Mouse (Mus musculus) MEL (cell line): ENCODE data around the gene Kat6b. TPM values are rescaled to one million over a fixed set of nuclear protein-coding genes. Genes with fewer than 3 reads are reported as not detected.

ENCODE experiments used
- DNase-seq: peaks from one replicate; pipeline ENCODE4 v3.0.0; 2011; ENCODE audit warnings: low read depth, low spot score
- H3K27ac ChIP-seq: 2 replicates; pipeline ENCODE4 v1.5.1; 2012; ENCODE audit warnings: low read depth, mild to moderate bottlenecking, control low read depth, low read length, moderate library complexity; ENCODE audit not compliant: control insufficient read depth
- H3K27me3 ChIP-seq, 2 experiments: fragments of 150-350 bp in 1 of 2; sonication (generic) in 1 of 2; 2 replicates each; pipeline ENCODE4 v1.6.1; 2012; ENCODE audit warnings: low read length in 2 of 2, mild to moderate bottlenecking in 2 of 2, improper control_type of control experiment in 1 of 2, moderate library complexity in 1 of 2; ENCODE audit not compliant: insufficient read depth in 2 of 2, control insufficient read depth in 1 of 2
- H3K36me3 ChIP-seq, 2 experiments: 2 replicates each; pipeline ENCODE4 v1.6.1; 2012 to 2014; ENCODE audit warnings: low read length in 2 of 2, improper control_type of control experiment in 1 of 2, inconsistent platforms in 1 of 2, mild to moderate bottlenecking in 1 of 2; ENCODE audit not compliant: insufficient read depth in 2 of 2, control insufficient read depth in 1 of 2
- H3K4me1 ChIP-seq, 2 experiments: fragments of 150-350 bp in 1 of 2; sonication (generic) in 1 of 2; 2 replicates each; pipeline ENCODE4 v1.6.1; 2012; ENCODE audit warnings: low read length in 2 of 2, improper control_type of control experiment in 1 of 2, mild to moderate bottlenecking in 1 of 2; ENCODE audit not compliant: insufficient read depth in 2 of 2, control insufficient read depth in 1 of 2
- H3K4me3 ChIP-seq, 2 experiments: fragments of 150-350 bp in 1 of 2; sonication (generic) in 1 of 2; 2 replicates each; pipeline ENCODE4 v1.5.1; 2012; ENCODE audit warnings: low read depth in 2 of 2, low read length in 2 of 2, mild to moderate bottlenecking in 2 of 2, moderate library complexity in 2 of 2, control low read depth in 1 of 2, improper control_type of control experiment in 1 of 2; ENCODE audit not compliant: control insufficient read depth in 1 of 2, insufficient read depth in 1 of 2
- H3K79me2 ChIP-seq: 2 replicates; pipeline ENCODE4 v1.6.1; 2012; ENCODE audit warnings: mild to moderate bottlenecking, low read length, moderate library complexity; ENCODE audit not compliant: control insufficient read depth, poor library complexity, insufficient read depth
- H3K9ac ChIP-seq: 2 replicates; pipeline ENCODE4 v1.6.1; 2012; ENCODE audit warnings: low read depth, mild to moderate bottlenecking, control low read depth, low read length, moderate library complexity; ENCODE audit not compliant: control insufficient read depth, poor library complexity, severe bottlenecking
- H3K9me3 ChIP-seq: fragments of 150-350 bp; sonication (generic); replicated peaks from 2 replicates; pipeline ENCODE4 v1.6.1; 2012; ENCODE audit warnings: mild to moderate bottlenecking, low read length, improper control_type of control experiment, moderate library complexity; ENCODE audit not compliant: insufficient read depth
- CHD1 ChIP-seq: IDR thresholded peaks from 2 replicates; pipeline ENCODE4 v1.6.1; 2012; ENCODE audit warnings: low read depth, mild to moderate bottlenecking, inconsistent platforms, low read length, improper control_type of control experiment
- CHD2 ChIP-seq: IDR thresholded peaks from 2 replicates; pipeline ENCODE4 v1.6.1; 2011; ENCODE audit warnings: low read length, improper control_type of control experiment
- GATA1 ChIP-seq: IDR thresholded peaks from 2 replicates; pipeline ENCODE4 v1.6.1; 2011; ENCODE audit warnings: low read depth, low read length, improper control_type of control experiment
- HCFC1 ChIP-seq: IDR thresholded peaks from 2 replicates; pipeline ENCODE4 v1.6.1; 2012; ENCODE audit warnings: low read depth, mild to moderate bottlenecking, inconsistent platforms, low read length, improper control_type of control experiment, moderate library complexity
- MAX ChIP-seq: IDR thresholded peaks from 2 replicates; pipeline ENCODE4 v1.6.1; 2011; ENCODE audit warnings: low read length, improper control_type of control experiment
- MXI1 ChIP-seq: IDR thresholded peaks from 2 replicates; pipeline ENCODE4 v1.6.1; 2011; ENCODE audit warnings: mild to moderate bottlenecking, low read depth, low read length, improper control_type of control experiment
- MYC ChIP-seq: IDR thresholded peaks from 2 replicates; pipeline ENCODE4 v1.6.1; 2011; ENCODE audit warnings: low read depth, mild to moderate bottlenecking, low read length, improper control_type of control experiment, moderate library complexity
- NELFE ChIP-seq: IDR thresholded peaks from 2 replicates; pipeline ENCODE4 v1.6.1; 2011; ENCODE audit warnings: low read depth, low read length, improper control_type of control experiment
- TAL1 ChIP-seq: IDR thresholded peaks from 2 replicates; pipeline ENCODE4 v1.6.1; 2012; ENCODE audit warnings: mild to moderate bottlenecking, inconsistent platforms, low read length, moderate library complexity, mixed read lengths
- ZC3H11A ChIP-seq: IDR thresholded peaks from 2 replicates; pipeline ENCODE4 v1.6.1; 2012; ENCODE audit warnings: low read depth, mild to moderate bottlenecking, inconsistent platforms, low read length, improper control_type of control experiment
- ZKSCAN1 ChIP-seq: IDR thresholded peaks from 2 replicates; pipeline ENCODE4 v1.6.1; 2012; ENCODE audit warnings: low read depth, mild to moderate bottlenecking, inconsistent platforms, low read length, improper control_type of control experiment, moderate library complexity
- polyA plus RNA-seq, 2 experiments: library from polyadenylated mRNA; stranded (reverse) in 1 of 2; unstranded in 1 of 2; fragments of >175 nt in 1 of 2; fragments of >200 nt in 1 of 2; gene quantifications; 2 replicates each; pipeline versions ENCODE4 v1.2.1 to v1.2.4; 2012; ENCODE audit warnings: low replicate concordance in 2 of 2, low read depth in 1 of 2; ENCODE audit not compliant: insufficient read length in 2 of 2, insufficient read depth in 1 of 2, missing spikeins in 1 of 2
- total RNA-seq: library from RNA; depleted of rRNA; stranded (reverse); fragments of 300-350 nt; gene quantifications from 2 replicates; pipeline ENCODE4 v1.2.3, GENCODE M21; 2012

Kat6b gene
- total and polyA plus RNA-seq, 3 experiments, result 1.8 to 5.4 TPM; not detected in 1

- peak; percentile 41 for TF ChIP-seq TAL1
- no peak for TF ChIP-seq HCFC1
- TF ChIP-seq MYC, result peak; percentile 60; the same call in 1 of the 2 replicates
Measured at GRCm38 (mm10) chr14:21498361-21498996, 17.2 kb downstream of the Kat6b start (continued).

GRCm38 (mm10) chr14:21499011-21499581 lies 17.9 kb downstream of the Kat6b start:
- peak overlapping the region; percentile 93 for H3K9ac ChIP-seq

GRCm38 (mm10) chr14:21499631-21500153 lies 18.5 kb downstream of the Kat6b start:
- DNase-seq, result no peak

More at GRCm38 (mm10) chr14:21499011-21499581, 17.9 kb downstream of the Kat6b start:
- Histone ChIP-seq H3K36me3 (peaks cover 0 to 24% of the 10 kb centered on the region in 2 experiments; a peak in 2 of 4 replicates), H3K4me3 (peak overlapping the region; percentile 79 to 94), H3K79me2 (no peaks in the 10 kb centered on the region; the same call in 1 of the 2 replicates), H3K27ac (peak overlapping the region; percentile 13; the same call in 1 of the 2 replicates), H3K27me3 (no peaks in the 10 kb centered on the region), H3K4me1 (peaks cover 9 to 25% of the 10 kb centered on the region in 2 experiments), H3K9me3 (no peaks in the 10 kb centered on the region)
- DNase-seq, result peak; percentile 34
- TF ChIP-seq GATA1, result no peak
- TF ChIP-seq MAX, result no peak
- no peak for TF ChIP-seq ZC3H11A
- no peak for TF ChIP-seq ZKSCAN1
- TF ChIP-seq CHD1, result no peak

More at GRCm38 (mm10) chr14:21499631-21500153, 18.5 kb downstream of the Kat6b start:
- no peaks in the 10 kb centered on the region; the same call in 1 of the 2 replicates for H3K79me2 ChIP-seq
- H3K9me3 ChIP-seq, result no peaks in the 10 kb centered on the region
- H3K27ac ChIP-seq, result peak overlapping the region; percentile 47
- peaks cover 0 to 24% of the 10 kb centered on the region in 2 experiments; a peak in 2 of 4 replicates for H3K36me3 ChIP-seq
- H3K4me3 ChIP-seq, result peak overlapping the region; percentile 79 to 94
- no peaks in the 10 kb centered on the region for H3K27me3 ChIP-seq
- H3K4me1 ChIP-seq, result peaks cover 10 to 25% of the 10 kb centered on the region in 2 experiments
- TF ChIP-seq CHD2, result no peak
- 0 out of 2 replicates have a peak, but pooled peaks have one; percentile 67 for TF ChIP-seq MAX
- TF ChIP-seq NELFE, result 0 out of 2 replicates have a peak, but pooled peaks have one; percentile 20
- 0 out of 2 replicates have a peak, but pooled peaks have one; percentile 22 for TF ChIP-seq MYC
- peak; percentile 86 for TF ChIP-seq MXI1
- H3K9ac ChIP-seq, result peak overlapping the region; percentile 93
